In the genomic region with DNA sequence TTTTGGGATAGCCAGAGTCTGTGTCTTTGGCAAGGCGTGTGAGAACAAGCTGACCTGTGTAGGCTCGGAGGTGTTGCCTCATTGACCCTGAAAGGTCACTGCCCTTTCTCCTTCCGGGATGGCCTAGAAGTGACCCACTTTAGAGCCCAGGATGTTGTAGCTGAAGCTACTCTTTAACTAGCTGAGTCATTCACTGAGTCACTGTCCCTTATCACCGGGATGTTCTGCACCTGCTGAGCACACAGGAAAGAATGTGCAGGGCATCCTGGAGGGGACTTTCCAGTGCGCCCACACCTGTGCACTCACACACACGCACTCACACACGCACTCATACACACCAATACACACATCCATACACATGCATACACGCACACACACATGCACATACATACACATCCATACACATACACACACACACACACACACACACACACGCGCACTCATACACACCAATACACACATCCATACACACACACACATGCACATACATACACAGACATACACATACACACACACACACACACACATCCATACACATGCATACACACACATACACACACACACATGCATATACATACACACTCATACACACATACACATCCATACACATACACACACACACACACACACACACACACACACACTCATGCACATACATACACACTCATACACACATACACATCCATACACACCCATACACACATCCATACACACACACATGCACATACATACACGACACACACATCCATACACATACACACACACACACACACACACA, we compare ENCODE assay signal across 14 mouse cellular contexts. TPM values are rescaled to one million over a fixed set of nuclear protein-coding genes. Genes with fewer than 3 reads are reported as not detected.
DNase-seq lines count a peak whose midpoint lies in the region; ATAC-seq and TF ChIP-seq lines count a peak whose summit lies in the region.
"Had no signal": no experiment of that assay in that cellular context is flagged by ENCODE, and none has a peak within 500 bp of the region (broad histone marks: within the 10 kb centered on the region; RNA-seq: fewer than 3 reads in every experiment).

No protein-coding gene starts in this region.

- TF ChIP-seq POLR2A in heart, adult 2 months (IDR thresholded peaks at IDR 0.05; ENCODE audit: insufficient read depth, low read depth, low read length), result no peak

- H3K9me3 ChIP-seq in limb, embryonic 11.5 days (ENCODE audit: control insufficient read depth, low read length), result no peaks in the 10 kb centered on the region
- no peaks in the 10 kb centered on the region for H3K9me3 ChIP-seq in limb, embryonic 10.5 days (replicated peaks)
- no peaks in the 10 kb centered on the region for H3K9me3 ChIP-seq in intestine, embryonic 14.5 days (ENCODE audit: control insufficient read depth, low read length)
- no peaks in the 10 kb centered on the region for H3K9me3 ChIP-seq in lung, postnatal 0 days (ENCODE audit: low read length)
- H3K9me3 ChIP-seq: hindbrain, embryonic 12.5 days had no signal

- no peaks in the 10 kb centered on the region for H3K79me2 ChIP-seq in heart, adult 2 months (replicated peaks; ENCODE audit: control insufficient read depth, insufficient read depth, low read length)

- 83% methylated on average over 11 of the region's 11 CpGs for WGBS in limb, embryonic 11.5 days
- WGBS in limb, embryonic 10.5 days, result 84% methylated on average over 11 of the region's 11 CpGs
- 70% methylated on average over 11 of the region's 11 CpGs for WGBS in intestine, embryonic 14.5 days
- WGBS in lung, postnatal 0 days, result 73% methylated on average over 11 of the region's 11 CpGs
- WGBS in heart, adult 2 months, result 84% methylated on average over 11 of the region's 11 CpGs

- TF ChIP-seq EP300 in lung, postnatal 0 days (IDR thresholded peaks at IDR 0.05), result no peak
- no peak for TF ChIP-seq EP300 in heart, adult 2 months (IDR thresholded peaks at IDR 0.05; ENCODE audit: insufficient read depth, low read depth, low read length)

- no peak for TF ChIP-seq CTCF in lung, postnatal 0 days (IDR thresholded peaks at IDR 0.05)
- no peak for TF ChIP-seq CTCF in heart, adult 2 months (IDR thresholded peaks at IDR 0.05)

- H3K27ac ChIP-seq in limb, embryonic 11.5 days (replicated peaks; ENCODE audit: low read depth, low read length), result no peak overlapping the region
- H3K27ac ChIP-seq in limb, embryonic 10.5 days, result no peak overlapping the region
- no peak overlapping the region for H3K27ac ChIP-seq in intestine, embryonic 14.5 days (ENCODE audit: low read depth)
- H3K27ac ChIP-seq in lung, postnatal 0 days (ENCODE audit: low read length), result no peak overlapping the region
- no peak overlapping the region for H3K27ac ChIP-seq in heart, adult 2 months
- H3K27ac ChIP-seq: hindbrain, embryonic 12.5 days; left cerebral cortex, adult 2 months had no signal

- no peak overlapping the region for H3K4me2 ChIP-seq in limb, embryonic 11.5 days (ENCODE audit: low read depth, severe bottlenecking)
- H3K4me2 ChIP-seq in intestine, embryonic 14.5 days (ENCODE audit: low read length), result no peak overlapping the region
- no peak overlapping the region for H3K4me2 ChIP-seq in lung, postnatal 0 days (replicated peaks; ENCODE audit: low read depth, low read length)
- H3K4me2 ChIP-seq: hindbrain, embryonic 12.5 days had no signal

- H3K9ac ChIP-seq in limb, embryonic 11.5 days (ENCODE audit: low read length), result no peak overlapping the region
- H3K9ac ChIP-seq in intestine, embryonic 14.5 days (ENCODE audit: low read length), result no peak overlapping the region
- H3K9ac ChIP-seq in lung, postnatal 0 days (replicated peaks; ENCODE audit: low read depth), result no peak overlapping the region
- no peak overlapping the region for H3K9ac ChIP-seq in heart, adult 2 months (ENCODE audit: low read depth, low read length)
- H3K9ac ChIP-seq: hindbrain, embryonic 12.5 days had no signal

- peak; percentile 14 for DNase-seq in limb, embryonic 11.5 days (ENCODE audit: low spot score)
- no peak for DNase-seq in limb, embryonic 10.5 days (ENCODE audit: low spot score)
- no peak for DNase-seq in intestine, embryonic 14.5 days (ENCODE audit: low spot score)
- peak; percentile 7 for DNase-seq in kidney, postnatal 14 days
- DNase-seq in lung, postnatal 0 days (ENCODE audit: low spot score), result no peak
- DNase-seq in spleen, postnatal 4 days (ENCODE audit: low spot score in 2 of 2), result no peak
- DNase-seq in heart, adult 2 months, result no peak
- DNase-seq: cerebellum, postnatal 36 days; gastrocnemius, postnatal 36 days; lung, postnatal 10 days; right cerebral cortex, adult 18-20 months had no signal

- intact Hi-C loops in heart, adult 2 months (cut with DNase I), result no loop called here

- no peak overlapping the region for H3K4me3 ChIP-seq in limb, embryonic 11.5 days (ENCODE audit: low read depth, low read length)
- no peak overlapping the region for H3K4me3 ChIP-seq in limb, embryonic 10.5 days
- H3K4me3 ChIP-seq in intestine, embryonic 14.5 days (ENCODE audit: low read depth, low read length), result no peak overlapping the region
- no peak overlapping the region for H3K4me3 ChIP-seq in lung, postnatal 0 days (ENCODE audit: low read depth, low read length)
- no peak overlapping the region for H3K4me3 ChIP-seq in heart, adult 2 months
- H3K4me3 ChIP-seq: hindbrain, embryonic 12.5 days; left cerebral cortex, adult 2 months had no signal

- H3K36me3 ChIP-seq in limb, embryonic 11.5 days (ENCODE audit: control insufficient read depth, insufficient read depth, low read length), result no peaks in the 10 kb centered on the region
- H3K36me3 ChIP-seq in limb, embryonic 10.5 days, result no peaks in the 10 kb centered on the region
- H3K36me3 ChIP-seq in intestine, embryonic 14.5 days (ENCODE audit: control insufficient read depth, insufficient read depth, low read length), result no peaks in the 10 kb centered on the region
- no peaks in the 10 kb centered on the region for H3K36me3 ChIP-seq in lung, postnatal 0 days (ENCODE audit: insufficient read depth, low read length)
- no peaks in the 10 kb centered on the region for H3K36me3 ChIP-seq in heart, adult 2 months (ENCODE audit: control insufficient read depth, insufficient read depth, low read length)
- H3K36me3 ChIP-seq: hindbrain, embryonic 12.5 days had no signal

- peaks cover 8% of the 10 kb centered on the region for H3K4me1 ChIP-seq in limb, embryonic 11.5 days (ENCODE audit: control insufficient read depth, insufficient read depth, low read length)
- H3K4me1 ChIP-seq in limb, embryonic 10.5 days, result peaks cover 5% of the 10 kb centered on the region; the same call in 1 of the 2 replicates
- H3K4me1 ChIP-seq in intestine, embryonic 14.5 days (replicated peaks; ENCODE audit: control insufficient read depth, insufficient read depth, low read length), result no peaks in the 10 kb centered on the region; the same call in 1 of the 2 replicates
- H3K4me1 ChIP-seq in lung, postnatal 0 days (ENCODE audit: insufficient read depth, low read depth, low read length), result no peaks in the 10 kb centered on the region
- H3K4me1 ChIP-seq in heart, adult 2 months (ENCODE audit: control insufficient read depth, insufficient read depth, low read length), result no peaks in the 10 kb centered on the region

- peak; percentile 31; the same call in 1 of the 2 replicates for ATAC-seq in limb, embryonic 11.5 days (ENCODE audit: insufficient number of reproducible peaks, low FRiP score, low TSS enrichment, low read depth)
- peak; percentile 74 for ATAC-seq in intestine, embryonic 14.5 days (replicated peaks; ENCODE audit: low FRiP score, low TSS enrichment, low read depth)
- ATAC-seq in megakaryocyte progenitor cell, adult 5-6 weeks (replicated peaks; ENCODE audit: poor library complexity), result peak; percentile 23; the same call in 1 of the 2 replicates
- ATAC-seq in lung, postnatal 0 days, result no peak

- no peaks in the 10 kb centered on the region for H3K27me3 ChIP-seq in limb, embryonic 11.5 days (ENCODE audit: control insufficient read depth, insufficient read depth, low read length)
- no peaks in the 10 kb centered on the region for H3K27me3 ChIP-seq in limb, embryonic 10.5 days (ENCODE audit: low read depth, poor library complexity, severe bottlenecking)
- no peaks in the 10 kb centered on the region for H3K27me3 ChIP-seq in intestine, embryonic 14.5 days (replicated peaks; ENCODE audit: control insufficient read depth, insufficient read depth, low read length)
- H3K27me3 ChIP-seq in lung, postnatal 0 days (replicated peaks; ENCODE audit: insufficient read depth, low read length), result no peaks in the 10 kb centered on the region
- no peaks in the 10 kb centered on the region for H3K27me3 ChIP-seq in heart, adult 2 months (ENCODE audit: control insufficient read depth, insufficient read depth, low read length)
- H3K27me3 ChIP-seq: hindbrain, embryonic 12.5 days had no signal

RNA-seq across cellular contexts. Expression of a gene that starts 36.2 kb away (rescaled TPM):
- polyA plus RNA-seq in limb, embryonic 11.5 days (2014; fragmentation: Nextera tagmentation; extraction: Ambion mirVana), result 0.39 and 0.77 TPM in 2 replicates
- polyA plus RNA-seq in limb, embryonic 10.5 days (2016; fragmentation: Nextera tagmentation; extraction: Ambion mirVana), result 0.86 and 1.3 TPM in 2 replicates
- polyA plus RNA-seq in intestine, embryonic 14.5 days (2014; fragmentation: Nextera tagmentation; extraction: Ambion mirVana), result 183 and 185 TPM in 2 replicates
- 7.7 and 13.6 TPM in 2 replicates for total RNA-seq in megakaryocyte progenitor cell, adult 5-6 weeks (2015)
- total RNA-seq in megakaryocyte progenitor cell, adult 5-6 weeks (2017), result 5.6 and 10.8 TPM in 2 replicates
- polyA plus RNA-seq in lung, postnatal 0 days (2015; fragmentation: Nextera tagmentation; extraction: Ambion mirVana), result 253 and 301 TPM in 2 replicates
- 1 to 10 TPM; 2.8 to 3.1 TPM for total RNA-seq in heart, adult 2 months (2021)
- 0.91 and 1.3 TPM in 2 replicates for polyA plus RNA-seq in heart, adult 2 months (2012; rRNA removed)

Comparison
In these comparisons a context has a peak if more than half of its experiments do, and no peak if none do; other contexts are left out.
1. DNase-seq: peak in limb, embryonic 11.5 days (single experiment) and kidney, postnatal 14 days (single experiment); none in limb, embryonic 10.5 days (single experiment), intestine, embryonic 14.5 days (single experiment), lung, postnatal 0 days (single experiment), spleen, postnatal 4 days (0 of 2) and heart, adult 2 months (0 of 2).
2. RNA of a gene that starts 36.2 kb away (polyA plus RNA-seq): 253 to 301 TPM in lung, postnatal 0 days and 183 to 185 TPM in intestine, embryonic 14.5 days; 0.91 to 1.3 TPM in heart, adult 2 months, 0.86 to 1.3 TPM in limb, embryonic 10.5 days and 0.39 to 0.77 TPM in limb, embryonic 11.5 days; every median in the first group is over 10 times any median in the second.